Mouse (Mus musculus): Measurements from ENCODE around the gene Plpp1.

Plpp1 gene

GRCm38 (mm10) chr13:112861825-112862306 is 61.3 kb downstream of the Plpp1 start:
- peak; percentile 69 for DNase-seq

- no peak for DNase-seq
Observed at GRCm38 (mm10) chr13:112862342-112862741, 61.8 kb downstream of the Plpp1 start.

- DNase-seq, result no peak
Observed at GRCm38 (mm10) chr13:112862978-112863677, 62.5 kb downstream of the Plpp1 start.

GRCm38 (mm10) chr13:112866782-112867181 is 66.2 kb downstream of the Plpp1 start:
- no peak for DNase-seq

- DNase-seq, result no peak
Observed at GRCm38 (mm10) chr13:112867381-112867780, 66.8 kb downstream of the Plpp1 start.

GRCm38 (mm10) chr13:112870039-112870690 is 69.6 kb downstream of the Plpp1 start:
- no peak for DNase-seq

DNA sequence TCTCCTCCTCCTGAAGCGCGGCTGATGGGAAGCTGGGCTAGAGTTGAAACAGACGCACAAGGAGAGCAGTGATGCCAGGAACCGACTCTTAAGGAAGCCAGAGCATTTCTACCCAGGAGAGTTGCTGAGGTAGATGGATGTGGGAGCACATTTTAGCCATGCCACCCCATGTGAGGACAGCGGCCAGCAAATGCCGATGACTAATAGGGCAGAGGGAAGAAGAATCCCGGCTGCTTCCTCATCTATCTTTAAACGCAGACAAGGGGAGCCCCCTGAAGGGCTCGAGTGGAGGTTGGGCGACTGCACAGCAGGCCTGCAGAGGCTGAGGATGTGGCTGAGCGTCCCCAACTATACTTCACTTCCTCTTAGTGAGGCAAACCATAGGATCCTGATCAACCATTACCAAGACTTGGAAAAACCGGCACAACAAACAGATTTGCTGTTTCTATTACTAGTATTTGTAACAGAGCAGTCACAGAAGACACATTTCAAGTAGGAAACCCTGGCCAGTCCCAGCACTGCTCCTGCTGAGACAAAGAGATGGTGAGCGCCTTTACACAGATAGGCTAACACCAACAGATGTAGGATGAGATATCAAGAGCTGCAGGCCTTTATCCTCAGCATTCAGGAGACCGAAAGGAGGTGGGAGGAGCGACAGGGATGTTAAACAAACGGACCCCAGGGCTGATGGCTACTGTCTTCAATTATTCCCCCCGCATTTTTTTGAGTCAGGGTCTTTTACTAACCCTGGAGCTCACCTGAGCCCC is 71.1 kb downstream of the Plpp1 start:
- no peak for DNase-seq

DNA sequence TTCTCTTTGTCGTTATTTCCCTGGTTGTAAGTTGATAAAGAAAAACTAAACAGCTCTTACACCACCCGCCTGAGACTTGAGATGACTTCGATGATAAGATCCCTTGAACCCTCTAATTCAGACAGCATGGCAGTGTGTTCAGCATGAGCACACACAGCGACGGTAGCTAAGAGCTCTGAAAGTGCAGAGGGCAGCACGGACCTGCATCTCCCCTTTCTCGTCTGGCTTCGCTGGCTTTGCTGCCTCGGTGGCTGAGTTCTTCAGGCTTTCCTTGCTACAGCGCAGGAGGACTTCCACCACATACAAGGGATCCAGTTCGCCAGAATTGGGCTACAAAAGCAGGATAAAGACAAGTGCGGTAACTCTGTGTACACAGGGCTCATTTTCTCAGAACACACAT is 86.6 kb downstream of the Plpp1 start:
- no peak for DNase-seq

DNA sequence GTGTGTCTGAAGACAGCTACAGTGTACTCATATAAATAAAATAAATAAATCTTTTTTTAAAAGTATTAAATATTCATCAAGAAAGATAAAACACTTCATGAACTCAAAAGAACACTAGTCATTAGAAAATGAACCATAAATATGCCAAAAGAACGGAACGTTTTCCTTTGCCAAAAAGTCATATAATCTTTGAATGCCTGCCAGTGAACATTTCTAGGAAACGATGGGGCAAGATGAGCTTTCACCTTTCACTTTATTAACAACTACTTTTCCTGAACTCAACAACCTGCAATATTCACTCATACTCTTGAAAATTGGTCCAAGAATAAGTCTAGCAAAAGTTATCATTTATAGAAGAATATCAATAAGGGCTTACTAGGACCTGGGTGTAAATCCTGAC is 101.6 kb downstream of the Plpp1 start:
- DNase-seq, result no peak

DNA sequence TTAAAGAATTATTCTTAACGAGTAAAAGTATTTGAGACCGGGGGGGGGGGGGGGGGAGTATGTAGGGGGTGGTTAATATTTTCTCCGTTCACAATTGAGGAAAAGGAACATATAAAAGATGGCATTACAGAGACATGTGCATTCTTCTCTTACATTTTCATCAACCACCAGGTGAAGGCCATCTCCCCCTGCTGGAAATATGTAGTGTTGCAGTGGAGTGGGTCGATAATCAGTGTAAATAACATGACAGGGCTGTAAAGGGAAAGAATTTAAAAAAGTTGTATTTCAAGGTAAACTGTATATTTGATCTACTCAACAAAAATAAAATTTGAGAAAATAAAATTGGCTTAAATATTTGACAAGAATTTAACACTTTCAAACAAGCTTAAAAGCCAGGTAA is 109.1 kb downstream of the Plpp1 start:
- DNase-seq, result peak; percentile 54

- DNase-seq, result no peak
Observed at GRCm38 (mm10) chr13:112910434-112910833, 109.8 kb downstream of the Plpp1 start.

Measured in lung, postnatal 10 days (tissue).